Mouse (Mus musculus) skeletal muscle tissue, adult 2 months (tissue): ENCODE results near the gene Atp8b2.

ENCODE experiments used
- DNase-seq: peaks from one replicate; pipeline ENCODE4 v3.0.0-alpha.2; 2012; ENCODE audit warnings: low read depth, low spot score

The Atp8b2 gene

DNA sequence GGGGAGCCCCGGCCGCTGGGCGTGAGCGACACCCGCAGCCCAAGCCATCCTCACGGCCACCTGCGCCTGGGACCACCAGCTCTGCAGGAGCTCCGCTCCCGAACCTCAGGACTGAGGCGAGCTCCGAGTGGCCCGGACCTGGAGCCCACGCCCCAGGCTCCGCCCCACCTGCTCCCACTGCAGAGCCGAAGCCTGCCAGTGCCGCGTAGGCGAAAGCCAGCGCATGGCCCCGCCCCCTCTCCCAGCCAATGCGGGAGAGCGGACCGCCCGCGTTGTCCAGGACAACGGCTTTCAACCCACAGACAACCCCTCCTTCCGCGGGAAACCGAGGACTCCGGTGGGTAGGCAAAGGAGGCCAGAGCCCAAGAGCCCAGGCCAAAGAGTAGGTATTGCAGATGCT lies 2.8 kb downstream of the Atp8b2 start:
- peak; percentile 74 for DNase-seq

DNA sequence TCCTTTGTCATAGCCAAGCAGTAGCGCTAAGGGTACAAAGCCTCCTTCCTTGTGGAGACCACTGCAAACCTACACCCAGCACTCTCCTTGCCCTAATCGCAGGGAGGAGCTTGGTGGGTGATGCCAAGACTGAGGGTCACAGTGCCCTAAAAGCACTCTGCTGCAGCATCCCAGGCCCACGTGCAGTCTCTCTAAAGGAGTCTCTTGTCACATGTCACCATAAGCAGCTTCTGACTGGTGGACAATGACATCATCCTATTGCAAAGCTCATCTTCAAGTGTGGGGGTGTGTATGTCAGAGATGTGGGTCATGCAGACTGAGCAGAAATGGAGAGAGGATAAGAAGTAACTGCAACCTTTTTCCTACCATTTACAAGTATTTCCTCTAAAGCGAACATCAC lies 3.9 kb downstream of the Atp8b2 start:
- no peak for DNase-seq

DNA sequence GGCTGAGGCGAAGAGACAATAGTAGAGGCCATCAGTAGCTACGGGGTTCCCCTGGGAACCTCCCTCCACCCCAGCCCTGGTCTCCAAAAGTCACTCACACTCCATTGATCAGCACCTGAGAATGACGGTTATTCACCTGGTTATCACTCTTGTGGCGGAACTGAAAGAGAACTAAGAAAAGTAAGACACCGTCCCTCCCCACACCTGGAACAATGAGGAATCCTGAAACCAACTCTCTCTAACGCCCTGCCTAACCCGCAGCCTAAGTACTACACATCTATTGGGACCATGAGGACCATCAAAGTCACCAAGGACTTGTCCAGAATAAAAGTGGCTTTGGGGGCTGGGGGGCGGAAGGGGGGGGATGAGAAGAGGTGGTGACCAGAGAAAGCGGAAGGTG lies 5.4 kb downstream of the Atp8b2 start:
- no peak for DNase-seq

DNA sequence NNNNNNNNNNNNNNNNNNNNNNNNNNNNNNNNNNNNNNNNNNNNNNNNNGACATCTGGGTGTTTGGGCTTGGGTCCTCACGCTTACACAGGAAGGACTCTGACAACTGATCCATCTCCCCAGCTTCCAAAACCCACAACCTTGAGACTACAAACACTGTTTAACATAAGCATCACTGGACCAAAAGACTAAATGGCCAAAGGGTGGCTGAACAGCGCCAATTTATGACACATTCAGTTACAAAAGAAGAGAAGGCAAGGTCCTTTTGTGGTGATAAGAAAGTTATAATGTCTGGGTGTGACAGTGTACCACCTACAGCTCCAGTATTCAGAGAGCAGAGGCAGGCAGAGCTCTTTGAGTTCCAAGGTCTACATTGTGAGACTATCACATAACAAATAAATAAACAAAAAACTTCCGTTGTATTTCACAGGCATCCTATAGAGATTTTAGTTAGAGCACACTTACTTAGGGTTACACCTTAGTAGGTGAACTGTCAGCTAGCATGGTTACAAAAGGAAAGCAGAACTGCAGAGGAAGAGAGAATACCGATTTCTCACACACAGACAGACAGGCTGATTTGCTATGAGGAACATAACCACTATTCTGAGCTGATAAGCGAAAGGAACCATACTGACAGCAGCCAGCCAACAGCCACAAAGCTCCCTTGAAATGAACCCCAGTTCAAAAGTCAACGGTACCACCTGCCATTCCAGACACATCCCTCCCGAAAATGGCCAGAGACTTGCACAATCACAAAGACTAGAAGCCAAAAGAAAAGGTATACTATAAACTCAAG lies 6.9 kb downstream of the Atp8b2 start:
- no peak for DNase-seq

DNA sequence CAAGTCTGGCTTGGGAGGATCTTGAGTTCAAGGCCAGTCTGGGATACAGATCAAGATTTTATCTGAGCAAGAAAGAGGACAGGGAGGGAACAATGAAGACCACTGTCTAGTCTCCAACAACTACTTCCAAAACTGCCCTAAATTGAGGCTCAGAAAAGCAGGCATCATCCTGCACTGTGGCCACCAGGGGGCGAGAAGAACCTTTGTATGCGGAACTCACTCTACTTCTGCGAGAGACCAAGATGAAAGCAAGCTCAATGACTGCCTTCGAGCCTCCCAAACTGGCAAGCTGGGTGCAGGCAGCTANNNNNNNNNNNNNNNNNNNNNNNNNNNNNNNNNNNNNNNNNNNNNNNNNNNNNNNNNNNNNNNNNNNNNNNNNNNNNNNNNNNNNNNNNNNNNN lies 9.9 kb downstream of the Atp8b2 start:
- peak; percentile 60 for DNase-seq

DNA sequence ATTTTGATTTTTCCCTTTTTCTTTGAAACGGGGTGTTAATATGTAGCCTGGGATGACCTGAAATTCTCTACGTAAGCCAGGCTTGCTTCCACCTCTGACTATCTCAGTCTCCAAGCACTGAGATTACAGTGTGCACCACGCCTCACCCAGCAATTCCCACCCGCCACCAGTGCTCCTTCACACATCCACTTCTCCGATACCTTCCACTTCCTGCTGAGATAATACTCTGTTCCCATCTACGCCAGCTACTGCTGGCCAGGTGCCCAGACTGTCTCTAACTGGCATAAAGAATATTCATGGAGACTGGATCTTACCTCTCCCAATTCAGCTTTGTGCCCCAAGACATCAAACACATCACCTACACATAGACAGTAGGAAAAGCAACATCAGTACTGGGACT lies 14.7 kb downstream of the Atp8b2 start:
- no peak for DNase-seq

DNA sequence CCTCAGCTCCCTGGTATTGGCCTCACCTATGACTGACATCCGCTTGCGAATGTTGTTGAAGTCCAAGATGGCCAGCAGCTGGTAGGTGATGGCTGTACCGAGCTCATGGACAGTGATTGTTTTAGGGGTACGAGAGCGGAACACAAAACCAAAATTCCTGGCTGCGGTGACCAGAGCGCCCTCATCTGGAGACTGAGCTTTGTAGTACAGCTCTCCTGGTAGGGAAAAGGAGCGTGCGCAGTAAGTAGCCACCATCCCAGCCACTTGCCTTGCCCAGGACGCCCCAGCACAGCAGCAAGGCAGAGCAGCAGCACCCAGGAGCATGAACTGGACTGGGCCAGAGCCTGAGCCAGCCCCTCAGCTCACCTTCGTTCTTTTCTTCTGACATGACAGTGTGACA lies 15.3 kb downstream of the Atp8b2 start:
- DNase-seq: no peak

DNA sequence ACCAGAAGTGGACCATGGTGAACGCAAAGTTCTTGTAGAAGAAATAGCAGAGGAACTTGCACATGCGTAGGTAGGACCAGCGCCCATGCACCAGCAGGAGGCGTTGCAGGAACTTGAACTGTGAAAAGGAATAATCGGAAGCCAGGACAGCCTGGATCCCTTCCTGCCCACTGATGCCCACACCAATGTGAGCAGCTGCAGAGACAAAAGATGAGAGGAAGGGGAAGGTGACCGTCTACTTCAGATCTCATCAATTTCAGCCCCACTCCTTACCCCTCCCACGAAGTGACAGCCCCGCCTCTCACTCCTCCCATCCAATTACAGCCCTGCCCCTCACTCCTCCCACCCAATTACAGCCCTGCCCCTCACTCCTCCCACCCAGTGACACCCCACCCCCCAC lies 18.3 kb downstream of the Atp8b2 start:
- no peak for DNase-seq

DNA sequence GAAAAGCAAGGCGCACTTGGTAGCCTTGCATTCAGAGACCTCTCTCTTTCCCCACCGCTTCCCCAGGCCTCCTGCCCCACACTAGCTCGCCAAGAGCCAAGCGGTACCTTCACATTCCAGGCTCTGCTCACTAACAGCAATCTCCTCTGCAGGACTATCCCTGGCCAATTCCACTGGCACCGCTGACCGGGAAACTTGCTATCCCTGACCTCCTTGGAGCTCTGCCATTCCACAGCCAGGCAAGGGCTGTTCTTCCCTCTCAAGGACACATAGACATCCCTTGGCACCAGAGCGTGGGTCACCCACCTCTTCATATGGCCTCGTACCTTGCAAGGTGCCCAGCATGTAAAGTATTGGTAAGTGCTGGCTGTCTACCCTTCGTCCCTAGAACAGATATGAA lies 20.4 kb downstream of the Atp8b2 start:
- DNase-seq: no peak

DNA sequence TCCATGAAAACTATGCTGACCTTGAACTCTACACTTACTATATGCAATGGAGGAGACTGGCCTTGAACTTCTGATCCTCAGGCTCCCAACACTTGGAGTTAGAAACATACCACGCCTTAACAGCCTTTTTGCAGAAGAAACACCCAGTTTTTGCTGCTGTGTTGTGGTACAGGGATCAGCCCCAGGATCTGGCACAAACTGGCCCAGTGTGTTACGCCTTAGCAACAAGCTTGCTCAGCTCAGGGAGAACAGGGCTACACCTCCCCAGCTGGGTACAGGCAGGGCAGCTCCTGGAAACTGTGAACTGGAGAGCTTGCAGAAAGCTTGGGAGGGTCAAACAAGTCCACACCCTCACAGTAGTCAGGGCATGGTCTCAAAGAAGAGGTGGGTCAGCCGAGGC lies 26.8 kb downstream of the Atp8b2 start:
- no peak for DNase-seq

DNA sequence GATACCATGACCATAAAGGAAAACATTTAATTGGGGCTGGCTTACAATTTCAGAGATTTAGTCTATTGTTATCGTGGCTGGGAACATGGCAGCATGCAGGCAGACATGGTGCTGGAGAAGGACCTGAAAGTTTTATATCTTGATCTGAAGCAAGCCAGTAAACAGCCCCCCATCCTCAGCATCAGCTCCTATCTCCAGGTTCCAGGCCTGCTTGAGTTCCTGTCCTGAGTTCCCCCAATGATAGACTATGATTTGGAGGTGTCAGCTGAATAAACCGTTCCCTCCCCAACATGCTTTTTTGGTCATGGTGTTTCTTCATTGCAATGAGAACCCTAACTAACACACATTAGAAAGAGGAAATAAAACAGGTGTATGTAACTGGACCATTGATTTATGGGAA lies 30.4 kb downstream of the Atp8b2 start:
- no peak for DNase-seq

DNA sequence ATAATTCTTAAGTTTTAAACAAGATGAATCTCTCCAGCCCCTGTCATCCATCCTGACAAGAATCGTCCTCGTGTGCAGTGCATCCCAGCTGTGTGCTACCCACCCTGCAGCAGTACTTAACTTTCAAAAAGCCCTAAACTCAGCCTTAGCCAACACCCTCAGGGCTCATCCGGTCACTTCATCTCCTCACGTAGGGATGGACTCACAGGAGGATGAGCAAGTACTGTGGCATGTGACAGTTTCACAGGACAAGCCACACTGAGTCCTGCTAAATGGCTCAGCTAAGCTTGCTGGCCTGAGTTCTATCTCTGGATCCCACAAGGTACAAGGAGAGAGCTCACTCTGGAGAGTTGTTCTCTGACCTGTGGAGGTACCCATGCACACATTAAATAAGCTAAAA lies 34.4 kb downstream of the Atp8b2 start:
- DNase-seq: no peak

DNA sequence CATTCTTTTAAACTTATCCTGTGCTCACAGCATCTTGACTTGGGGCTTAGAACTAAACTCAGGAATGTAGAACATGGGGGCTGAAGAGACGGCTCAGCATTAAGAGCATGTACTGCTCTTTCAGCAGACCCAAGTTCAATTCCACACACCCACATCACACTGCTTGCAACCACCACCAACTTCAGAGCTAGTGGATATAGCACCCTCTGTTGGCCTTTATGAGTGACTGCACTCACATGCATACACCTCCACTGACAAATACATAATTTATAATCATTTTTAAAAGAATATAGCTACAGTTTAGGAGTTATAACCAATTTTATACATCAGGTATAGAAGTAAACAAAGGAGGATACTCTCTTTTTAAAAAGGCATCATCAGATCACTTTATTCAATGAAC lies 36.9 kb downstream of the Atp8b2 start:
- DNase-seq: no peak

DNA sequence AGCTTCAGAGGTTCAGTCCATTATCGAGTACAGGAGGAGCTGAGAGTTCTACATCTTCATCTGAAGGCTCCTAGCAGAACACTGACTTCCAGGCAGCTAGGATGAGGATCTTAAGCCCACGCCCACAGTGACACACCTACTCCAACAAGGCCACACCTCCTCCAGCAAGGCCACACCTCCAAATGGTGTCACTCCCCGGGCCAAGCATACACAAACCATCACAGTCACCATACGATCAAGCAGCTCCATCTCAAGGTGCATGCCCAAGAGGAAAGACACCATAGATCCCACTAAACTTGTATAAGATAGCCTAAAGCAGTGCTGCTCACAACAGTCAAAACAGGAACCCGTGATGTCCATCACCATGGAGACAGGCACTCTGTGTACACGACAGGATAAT lies 42.6 kb downstream of the Atp8b2 start:
- no peak for DNase-seq

DNA sequence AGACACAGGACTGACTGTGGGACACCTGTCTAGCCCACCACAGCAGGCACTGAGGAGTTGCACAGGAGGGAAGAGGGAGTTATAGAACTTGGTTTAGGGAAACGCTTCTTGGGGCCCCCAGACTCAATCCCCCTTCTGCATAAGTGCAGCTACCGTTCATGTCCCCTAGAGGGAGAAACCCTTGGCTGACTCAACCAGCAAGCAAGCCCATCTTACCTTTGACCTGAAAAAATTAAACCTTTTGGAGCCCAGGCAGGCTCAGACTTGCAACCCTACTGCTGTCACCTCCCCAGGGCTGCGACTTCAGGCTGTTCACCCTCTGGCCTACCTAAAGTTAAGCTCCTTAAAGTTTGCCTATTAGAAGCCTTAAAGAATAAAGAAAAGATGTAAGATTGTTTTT lies 45.9 kb downstream of the Atp8b2 start:
- DNase-seq: no peak

DNA sequence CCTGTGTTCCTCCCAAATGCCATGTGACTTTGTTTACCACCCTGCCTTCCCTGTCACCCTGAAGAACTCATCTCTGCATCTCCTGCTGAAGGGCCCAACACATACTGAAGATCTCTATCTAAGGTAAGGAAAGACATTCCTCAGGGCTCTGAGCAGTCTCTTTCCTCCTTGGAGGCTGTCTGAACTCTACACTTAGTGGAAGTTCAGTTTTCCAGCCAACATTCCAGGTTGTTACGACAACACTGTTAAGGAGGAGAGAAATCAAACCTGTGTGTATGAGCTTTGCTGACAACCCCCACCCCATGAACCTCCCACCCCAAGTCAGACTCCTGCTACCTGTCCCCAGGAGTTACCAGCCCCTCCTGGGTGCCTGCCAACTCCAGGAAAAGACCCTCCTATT lies 46.7 kb downstream of the Atp8b2 start:
- no peak for DNase-seq

DNA sequence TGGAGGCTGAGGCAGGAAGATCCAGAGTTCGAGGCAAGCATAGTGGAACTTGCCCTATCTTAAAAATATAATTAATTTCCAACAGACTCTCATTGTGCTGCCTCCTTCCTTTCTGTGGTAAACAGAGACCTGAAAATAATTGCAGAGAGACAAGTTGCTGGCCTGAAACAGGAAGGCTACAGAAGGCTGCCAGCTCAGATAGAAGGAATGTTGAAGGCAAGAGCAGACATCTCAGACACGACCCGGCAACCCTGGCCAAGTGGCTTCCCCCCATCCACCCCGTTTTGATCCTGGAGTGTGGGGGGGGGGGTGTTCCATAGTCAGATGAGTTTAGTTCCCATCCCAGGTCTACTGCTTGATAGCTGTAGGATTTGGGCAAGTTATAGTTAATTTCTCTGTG lies 48.6 kb downstream of the Atp8b2 start:
- DNase-seq: no peak

DNA sequence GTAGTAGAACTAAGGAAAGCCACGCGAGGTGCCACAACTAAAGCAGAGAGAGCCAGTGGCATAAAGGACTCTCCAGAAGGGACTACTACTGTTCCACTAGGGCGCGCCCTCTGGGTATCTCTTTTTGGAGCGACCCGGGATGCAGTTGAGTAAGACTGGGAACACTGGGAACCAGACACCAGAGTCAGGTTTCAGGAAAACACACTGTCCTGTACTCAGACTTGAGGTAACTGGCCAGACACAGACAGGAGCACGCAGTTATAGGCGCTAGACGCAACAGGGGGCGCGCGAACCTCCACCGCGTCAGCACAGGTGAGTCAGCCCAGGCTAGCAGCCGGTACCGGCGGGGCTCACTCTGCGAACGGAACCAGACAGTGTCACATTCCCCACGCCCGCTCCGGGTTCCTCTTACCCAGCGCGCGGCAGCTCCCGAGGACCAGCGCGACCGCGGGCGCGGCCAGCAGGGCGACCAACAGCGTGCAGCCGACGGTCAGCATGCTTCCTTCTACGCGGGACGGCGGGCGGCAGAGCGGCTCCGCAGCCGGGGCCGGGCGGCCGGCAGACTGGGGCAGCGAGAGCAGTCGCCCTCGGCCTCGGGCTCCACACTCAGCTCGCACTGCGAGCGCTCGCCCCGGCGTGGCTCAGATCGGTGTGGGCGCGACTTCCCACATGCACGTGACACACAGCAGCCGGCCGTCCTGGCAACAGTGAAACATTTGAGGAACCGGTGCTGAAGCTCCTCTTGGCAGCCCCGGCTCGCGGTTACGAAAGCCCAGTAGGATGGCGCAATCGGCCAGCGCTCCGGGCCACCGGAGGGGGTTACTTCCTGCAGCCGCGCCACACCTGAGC lies 50.5 kb downstream of the Atp8b2 start, which contains the start of gene Il6ra:
Gene Il6ra, minus strand, starts transcription at position 654 of the 849 bp plus-strand sequence.
- peak; percentile 94 for DNase-seq

DNA sequence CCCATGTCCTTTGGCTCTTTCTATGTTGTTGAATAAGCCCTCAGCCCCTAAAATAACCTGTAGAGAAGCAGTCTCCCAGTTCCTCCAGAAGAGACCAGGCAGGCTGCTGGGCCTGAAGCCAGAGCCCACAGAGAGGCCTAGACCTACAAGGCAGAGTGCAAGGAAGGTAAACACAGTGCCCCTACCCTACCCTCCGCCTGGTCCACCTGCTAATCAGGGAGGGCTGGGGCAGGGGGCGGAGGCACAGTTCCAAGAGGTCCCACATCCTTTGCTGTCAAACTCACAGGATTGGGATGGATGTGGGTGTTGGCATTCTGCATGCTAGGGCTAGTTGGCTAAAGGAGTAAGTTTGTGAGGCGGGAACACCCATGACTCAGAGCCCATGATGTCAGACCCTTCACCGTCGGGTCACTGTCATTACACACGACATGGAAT lies 51.2 kb downstream of the Atp8b2 start:
- DNase-seq: no peak

DNA sequence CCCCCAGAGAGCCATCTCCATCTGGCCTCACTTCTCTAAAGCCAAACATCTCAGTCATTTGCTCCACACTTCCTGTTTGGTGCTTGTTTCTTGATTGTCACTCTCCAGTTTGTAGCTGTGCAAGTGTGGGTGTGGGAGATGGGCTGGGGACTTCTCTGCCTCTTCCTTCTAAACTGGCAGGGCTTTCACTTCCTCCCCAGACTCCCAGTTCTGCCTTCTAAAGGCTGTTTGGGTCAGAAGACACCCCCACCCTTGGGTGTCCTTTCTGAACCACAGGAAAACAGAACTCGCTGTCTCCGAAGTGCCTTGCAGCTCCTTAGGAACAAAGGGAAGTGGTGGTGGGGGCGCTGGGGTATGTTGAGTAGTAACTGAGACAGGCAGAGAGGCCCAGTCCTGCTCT lies 52.1 kb downstream of the Atp8b2 start:
- peak; percentile 58 for DNase-seq

DNA sequence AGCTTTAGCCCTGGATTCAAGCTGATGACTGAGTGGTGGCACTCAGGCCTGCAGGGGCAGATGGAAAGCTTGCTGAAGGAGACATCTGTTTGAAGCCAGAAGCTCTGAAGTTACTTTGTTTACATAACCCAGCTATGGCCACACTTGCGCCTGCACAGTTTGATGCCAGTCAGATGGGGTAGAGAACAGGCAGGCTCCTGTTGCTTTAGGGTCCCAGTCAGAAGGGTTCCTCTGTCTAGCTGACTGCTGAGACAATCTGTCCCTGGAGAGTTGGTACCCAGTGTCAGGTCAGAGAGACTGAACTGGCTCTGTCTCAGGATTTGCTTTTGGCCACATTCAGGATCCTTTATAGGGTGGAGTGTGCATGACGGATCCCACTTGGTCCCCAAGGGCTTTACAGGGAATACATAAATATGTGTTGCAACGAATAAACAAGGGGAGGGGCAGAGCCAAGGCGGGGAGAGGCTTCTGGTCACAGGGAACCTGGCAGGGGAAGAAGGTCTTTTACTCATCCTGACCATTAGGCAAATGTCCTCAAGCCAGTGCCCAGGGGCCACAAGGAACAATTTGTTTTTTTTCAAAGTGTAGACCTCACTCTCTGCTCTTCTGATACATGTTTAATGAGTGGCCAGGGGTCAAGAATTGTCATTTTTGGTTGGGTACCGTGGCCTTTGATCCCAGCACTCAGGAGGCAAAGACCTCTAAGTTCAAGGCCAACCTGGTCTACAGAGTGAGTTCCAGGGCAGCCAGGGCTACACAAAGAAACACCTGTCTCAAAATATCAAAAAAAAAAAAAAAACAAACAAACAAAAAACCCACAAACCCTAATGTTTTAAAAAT lies 53.4 kb downstream of the Atp8b2 start:
- DNase-seq: peak; percentile 44

DNA sequence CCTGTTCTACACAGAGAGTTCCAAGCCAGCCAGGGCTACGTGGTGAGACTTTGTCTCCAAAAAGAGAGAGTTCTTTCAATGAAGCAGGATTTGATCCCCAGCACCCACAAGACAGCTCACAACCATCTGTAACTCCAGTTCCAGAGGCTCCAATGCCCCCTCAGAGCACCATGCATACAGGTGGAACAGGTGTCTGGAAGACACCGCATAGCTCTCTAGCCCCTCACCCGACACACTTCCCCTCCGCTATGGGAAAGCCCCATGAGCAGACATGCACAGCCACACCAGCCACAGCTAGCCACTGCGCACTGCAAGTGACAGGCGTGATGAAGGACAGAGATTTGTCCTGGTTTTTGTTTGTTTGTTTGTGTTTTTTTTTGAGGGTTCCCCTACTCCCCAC lies 54.5 kb downstream of the Atp8b2 start:
- no peak for DNase-seq
